Mouse (Mus musculus): ENCODE results near the gene Selenoh. TPM values are rescaled to one million over a fixed set of nuclear protein-coding genes. Genes with fewer than 3 reads are reported as not detected.
"Not testable (repeated sequence)": the region's sequence is repeated elsewhere in the genome, so short reads cannot be mapped to it uniquely, and the experiment has no call there.

Gene Selenoh
- polyA plus RNA-seq, 1 experiment = 40.4 TPM

DNA sequence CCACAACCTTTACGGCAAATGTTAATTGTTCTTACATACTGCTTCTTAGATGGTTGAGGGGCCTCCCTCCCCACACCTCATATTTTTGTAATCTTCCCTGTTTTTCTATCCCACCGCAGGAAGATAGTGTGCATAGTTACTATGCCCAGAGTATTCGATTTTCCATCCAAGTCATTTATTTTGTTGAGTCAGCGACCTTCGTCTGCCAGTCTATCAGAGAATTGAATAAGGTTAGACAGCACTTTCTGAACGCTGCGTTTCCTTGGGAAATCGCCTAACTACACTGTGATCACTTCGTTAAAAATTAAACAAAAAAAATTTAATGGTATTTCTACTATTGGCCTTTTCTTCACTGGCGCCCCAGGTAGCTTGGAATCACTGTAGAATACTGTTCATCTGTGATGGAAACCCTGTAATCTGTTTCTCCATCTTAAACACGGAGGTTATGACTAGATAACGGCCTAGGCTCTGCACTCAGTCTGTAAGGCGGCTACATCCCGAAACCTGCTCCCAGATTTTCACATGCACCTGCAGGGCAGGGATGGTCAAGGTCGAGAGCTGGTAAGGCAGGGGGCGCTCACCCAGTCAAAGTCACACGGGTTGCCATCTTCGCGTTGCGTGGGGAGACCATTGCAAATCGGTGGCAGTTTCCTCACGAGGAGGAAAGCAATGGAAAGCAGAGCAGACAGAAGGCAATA, 6.8 kb upstream of the Selenoh start:
- H3K4me3 ChIP-seq (replicated peaks; ENCODE audit: extremely low read depth, low read depth, low read length) = peak overlapping the region; percentile 91
- WGBS = 8% methylated on average over 22 of the region's 22 CpGs
- TF ChIP-seq CTCF (IDR thresholded peaks at IDR 0.05; ENCODE audit: insufficient read depth, low read length) = 0 out of 2 replicates have a peak, but pooled peaks have one; percentile 29
- TF ChIP-seq POLR2A (IDR thresholded peaks at IDR 0.05; ENCODE audit: borderline replicate concordance, extremely low read depth, low read depth, low read length) = no peak
- DNase-seq = no peak
- H3K4me1 ChIP-seq (ENCODE audit: control insufficient read depth, insufficient read depth, low read length) = no peaks in the 10 kb centered on the region; the same call in 1 of the 2 replicates

DNA sequence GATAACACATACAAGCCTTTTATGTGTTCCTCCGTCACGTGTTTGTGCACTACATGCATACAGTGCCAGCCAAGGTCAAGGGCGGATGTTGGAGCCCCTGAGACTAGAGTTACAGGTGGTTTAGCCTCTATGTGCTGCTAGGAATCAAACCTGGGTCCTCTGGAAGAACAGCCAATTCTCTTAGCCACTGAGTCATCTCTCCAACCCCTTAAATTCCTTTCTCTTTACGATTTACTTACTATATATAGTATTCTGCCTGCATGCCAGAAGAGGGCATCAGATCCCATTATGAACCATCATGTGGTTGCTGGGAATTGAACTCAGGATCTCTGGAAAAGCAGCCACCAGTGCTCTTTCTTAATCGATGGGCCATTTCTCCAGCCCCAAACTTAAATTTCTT, 965 bp upstream of the Selenoh start:
- not testable (repeated sequence) for DNase-seq; H3K4me1 ChIP-seq (ENCODE audit: control insufficient read depth, insufficient read depth, low read length); H3K4me3 ChIP-seq (replicated peaks; ENCODE audit: extremely low read depth, low read depth, low read length)
- WGBS = 73% methylated on average over 4 of the region's 5 CpGs

- peak overlapping the region; percentile 70 for H3K4me3 ChIP-seq (replicated peaks; ENCODE audit: extremely low read depth, low read depth, low read length)
- no peak for DNase-seq
These were observed 572 bp downstream of the Selenoh start for GRCm38 (mm10) chr2:84669828-84670568.

GRCm38 (mm10) chr2:84666081-84666480, 4.5 kb downstream of the Selenoh start:
- TF ChIP-seq CTCF (IDR thresholded peaks at IDR 0.05; ENCODE audit: insufficient read depth, low read length) (no peak), POLR2A (IDR thresholded peaks at IDR 0.05; ENCODE audit: borderline replicate concordance, extremely low read depth, low read depth, low read length) (no peak)
- DNase-seq = no peak
- 38% methylated on average over 12 of the region's 12 CpGs for WGBS
- Histone ChIP-seq H3K4me3 (replicated peaks; ENCODE audit: extremely low read depth, low read depth, low read length) (no peak overlapping the region), H3K4me1 (ENCODE audit: control insufficient read depth, insufficient read depth, low read length) (no peaks in the 10 kb centered on the region; the same call in 1 of the 2 replicates)

More at GRCm38 (mm10) chr2:84669828-84670568, 572 bp downstream of the Selenoh start:
- H3K4me1 ChIP-seq (ENCODE audit: control insufficient read depth, insufficient read depth, low read length) = no peaks in the 10 kb centered on the region; the same call in 1 of the 2 replicates
- 3% methylated on average over 37 of the region's 39 CpGs for WGBS
- TF ChIP-seq POLR2A (IDR thresholded peaks at IDR 0.05; ENCODE audit: borderline replicate concordance, extremely low read depth, low read depth, low read length) (no peak), CTCF (IDR thresholded peaks at IDR 0.05; ENCODE audit: insufficient read depth, low read length) (no peak)

- Histone ChIP-seq H3K4me1 (ENCODE audit: control insufficient read depth, insufficient read depth, low read length) (peaks cover 2% of the 10 kb centered on the region; the same call in 1 of the 2 replicates), H3K4me3 (replicated peaks; ENCODE audit: extremely low read depth, low read depth, low read length) (no peak overlapping the region)
- 39% methylated on average over 2 of the region's 2 CpGs for WGBS
- DNase-seq = peak; percentile 48
- TF ChIP-seq POLR2A (IDR thresholded peaks at IDR 0.05; ENCODE audit: borderline replicate concordance, extremely low read depth, low read depth, low read length) (no peak), CTCF (IDR thresholded peaks at IDR 0.05; ENCODE audit: insufficient read depth, low read length) (peak; percentile 10; the same call in 1 of the 2 replicates)
These were observed 7.7 kb downstream of the Selenoh start for GRCm38 (mm10) chr2:84662866-84663265.

DNA sequence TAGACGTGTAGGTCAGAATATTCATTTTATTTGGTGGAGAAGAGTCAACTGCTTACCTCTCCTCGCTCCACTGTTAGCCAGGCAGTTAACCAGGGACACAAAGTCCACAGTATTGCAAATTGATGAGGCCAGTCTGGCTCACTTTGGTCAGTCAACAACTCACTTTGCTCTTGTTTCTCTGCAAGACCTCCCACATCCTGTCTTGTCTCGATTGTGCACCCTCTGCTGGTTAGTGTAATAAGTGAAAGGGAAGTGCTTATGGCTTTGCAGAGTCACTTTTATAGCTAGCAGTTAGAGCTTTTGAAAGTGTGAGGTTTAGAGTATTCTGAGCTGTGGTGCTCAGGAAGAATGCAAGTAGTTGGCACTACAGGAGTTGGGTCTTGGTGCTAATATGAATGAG, 10.3 kb downstream of the Selenoh start:
- Histone ChIP-seq H3K4me1 (ENCODE audit: control insufficient read depth, insufficient read depth, low read length) (peaks cover 2% of the 10 kb centered on the region; the same call in 1 of the 2 replicates), H3K4me3 (replicated peaks; ENCODE audit: extremely low read depth, low read depth, low read length) (no peak overlapping the region)
- WGBS = 49% methylated on average over 3 of the region's 3 CpGs
- TF ChIP-seq POLR2A (IDR thresholded peaks at IDR 0.05; ENCODE audit: borderline replicate concordance, extremely low read depth, low read depth, low read length) (no peak), CTCF (IDR thresholded peaks at IDR 0.05; ENCODE audit: insufficient read depth, low read length) (peak; percentile 44; the same call in 1 of the 2 replicates)
- DNase-seq = no peak

DNA sequence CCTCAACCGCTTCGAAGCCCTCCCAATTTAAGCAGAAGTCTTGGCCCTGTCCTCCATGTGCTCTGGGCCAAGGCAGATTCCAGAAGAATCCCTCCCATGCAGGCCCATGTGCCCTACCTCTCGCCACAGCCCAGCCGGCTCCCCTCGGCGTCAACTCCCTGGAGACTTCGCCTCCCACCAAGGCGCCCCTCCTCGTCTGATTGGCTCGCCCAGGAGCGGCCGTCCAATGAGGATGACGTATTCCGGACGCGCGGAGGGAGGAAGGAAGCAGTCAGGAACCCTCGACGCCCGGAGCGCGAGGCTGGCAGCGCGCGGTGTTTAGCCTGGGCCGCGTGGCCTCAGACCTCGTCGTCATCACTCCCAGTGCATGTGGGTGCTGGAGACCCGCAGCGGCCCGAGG, 11.8 kb downstream of the Selenoh start, which contains the start of gene Btbd18:
Gene Btbd18 (plus strand): TSS at position 274 of the 400 bp plus-strand sequence.
- no peak for DNase-seq
- Histone ChIP-seq H3K4me1 (ENCODE audit: control insufficient read depth, insufficient read depth, low read length) (peaks cover 2% of the 10 kb centered on the region; the same call in 1 of the 2 replicates), H3K4me3 (replicated peaks; ENCODE audit: extremely low read depth, low read depth, low read length) (no peak within 1 kb of the TSS)
- 95% methylated on average over 32 of the region's 32 CpGs for WGBS
- no peak for TF ChIP-seq POLR2A (IDR thresholded peaks at IDR 0.05; ENCODE audit: borderline replicate concordance, extremely low read depth, low read depth, low read length)
- no peak for TF ChIP-seq CTCF (IDR thresholded peaks at IDR 0.05; ENCODE audit: insufficient read depth, low read length)

GRCm38 (mm10) chr2:84655864-84656263, 14.7 kb downstream of the Selenoh start:
- WGBS = 58% methylated on average over 1 of the region's 1 CpGs
- H3K4me1 ChIP-seq (ENCODE audit: control insufficient read depth, insufficient read depth, low read length) = peaks cover 2% of the 10 kb centered on the region; the same call in 1 of the 2 replicates
- DNase-seq = no peak
- no peak overlapping the region for H3K4me3 ChIP-seq (replicated peaks; ENCODE audit: extremely low read depth, low read depth, low read length)
- no peak for TF ChIP-seq POLR2A (IDR thresholded peaks at IDR 0.05; ENCODE audit: borderline replicate concordance, extremely low read depth, low read depth, low read length)
- no peak for TF ChIP-seq CTCF (IDR thresholded peaks at IDR 0.05; ENCODE audit: insufficient read depth, low read length)

DNA sequence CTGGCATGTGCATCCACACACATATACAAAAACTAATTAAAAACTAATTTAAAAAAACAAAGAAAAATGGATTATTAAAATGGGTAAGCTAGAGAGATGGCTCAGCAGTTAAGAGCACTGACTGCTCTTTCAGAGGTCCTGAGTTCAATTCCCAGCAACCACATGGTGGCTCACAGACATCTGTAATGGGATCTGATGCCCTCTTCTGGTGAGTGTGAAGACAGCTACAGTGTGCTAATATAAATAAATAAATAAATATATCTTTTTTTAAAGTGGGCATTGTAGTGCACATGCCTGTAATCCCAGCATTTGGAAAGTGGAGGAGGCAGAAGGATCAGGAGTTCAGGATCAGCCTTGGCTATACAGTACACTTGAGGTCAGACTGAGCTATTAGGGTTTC, 17.2 kb downstream of the Selenoh start:
- no peak for DNase-seq
- H3K4me1 ChIP-seq (ENCODE audit: control insufficient read depth, insufficient read depth, low read length) = no peaks in the 10 kb centered on the region
- TF ChIP-seq POLR2A (IDR thresholded peaks at IDR 0.05; ENCODE audit: borderline replicate concordance, extremely low read depth, low read depth, low read length) (no peak), CTCF (IDR thresholded peaks at IDR 0.05; ENCODE audit: insufficient read depth, low read length) (no peak)
- H3K4me3 ChIP-seq (replicated peaks; ENCODE audit: extremely low read depth, low read depth, low read length) = no peak overlapping the region
